Mouse (Mus musculus) neutrophil, adult 83 days (primary cell): ENCODE data around the gene Msh6. TPM values are rescaled to one million over a fixed set of nuclear protein-coding genes. Genes with fewer than 3 reads are reported as not detected.

Experiments
- total RNA-seq, 2 experiments: library from RNA; stranded (reverse); gene quantifications; one replicate each; pipeline ENCODE4 v1.2.4; 2023

The Msh6 gene
- total RNA-seq: 10 to 100 TPM; 18.8 to 21.2 TPM

GRCm38 (mm10) chr17:87974629-87975228 is at the start of gene Msh6:
Gene Msh6, plus strand, starts transcription at chr17:87975062.

Other genes with a start within 250 kb of the Msh6 start
- gene Kcnk12, start 177.1 kb upstream of the Msh6 start, total RNA-seq: 10 to 100 TPM; 10.3 to 11.7 TPM
- gene Rpl36-ps4, start 54.1 kb upstream of the Msh6 start, total RNA-seq: not detected
- gene Fbxo11, start 90.2 kb downstream of the Msh6 start, total RNA-seq: 10 to 100 TPM; 45.3 to 56.3 TPM